Mouse (Mus musculus): ENCODE results near the gene Slc25a13.

- no peak for TF ChIP-seq MAZ (IDR thresholded peaks at IDR 0.05; ENCODE audit: low read depth, low read length)
- no peak for TF ChIP-seq USF1 (IDR thresholded peaks at IDR 0.05; ENCODE audit: low read depth, low read length)
- no peak for TF ChIP-seq CTCF (conservative IDR thresholded peaks at IDR 0.05 in 1 of 2, IDR thresholded peaks at IDR 0.05 in 1 of 2; ENCODE audit: low read depth in 2 of 2, low read length in 2 of 2)
- no peak for TF ChIP-seq CHD2 (IDR thresholded peaks at IDR 0.05; ENCODE audit: low read length)
- TF ChIP-seq POLR2A (IDR thresholded peaks at IDR 0.05; ENCODE audit: low read depth, low read length), result no peak
Observed at GRCm38 (mm10) chr6:6197339-6197738, 19.6 kb downstream of the Slc25a13 start.
